Comparison of ENCODE assay signal across 31 mouse cellular contexts in genomic region chr1:155606156-155606531, GRCm38 (mm10). TPM values are rescaled to one million over a fixed set of nuclear protein-coding genes. Genes with fewer than 3 reads are reported as not detected.
A peak's percentile ranks its signal among the peaks of the same experiment; 100 is the strongest.
DNase-seq lines count a peak whose midpoint lies in the region; ATAC-seq and TF ChIP-seq lines count a peak whose summit lies in the region.
"Had no signal": no experiment of that assay in that cellular context is flagged by ENCODE, and none has a peak within 500 bp of the region (broad histone marks: within the 10 kb centered on the region; RNA-seq: fewer than 3 reads in every experiment).

No protein-coding gene starts in this region.

- H3K27me3 ChIP-seq in hindbrain, embryonic 12.5 days = no peaks in the 10 kb centered on the region
- no peaks in the 10 kb centered on the region for H3K27me3 ChIP-seq in hindbrain, postnatal 0 days (ENCODE audit: insufficient read depth, low read length)
- H3K27me3 ChIP-seq in neural tube, embryonic 13.5 days = no peaks in the 10 kb centered on the region
- H3K27me3 ChIP-seq in hindbrain, embryonic 14.5 days (ENCODE audit: control insufficient read depth, insufficient read depth, low read length) = no peaks in the 10 kb centered on the region
- H3K27me3 ChIP-seq in kidney, adult 2 months (replicated peaks; ENCODE audit: control insufficient read depth, insufficient read depth, low read length) = no peaks in the 10 kb centered on the region
- H3K27me3 ChIP-seq: embryonic facial prominence, embryonic 13.5 days; kidney, embryonic 15.5 days; limb, embryonic 12.5 days; liver, embryonic 15.5 days had no signal

- H3K9me3 ChIP-seq in hindbrain, embryonic 12.5 days (replicated peaks) = no peaks in the 10 kb centered on the region
- H3K9me3 ChIP-seq in hindbrain, postnatal 0 days (ENCODE audit: low read length) = no peaks in the 10 kb centered on the region
- H3K9me3 ChIP-seq in neural tube, embryonic 13.5 days = no peaks in the 10 kb centered on the region
- H3K9me3 ChIP-seq in hindbrain, embryonic 14.5 days (ENCODE audit: control insufficient read depth, low read length) = no peaks in the 10 kb centered on the region
- H3K9me3 ChIP-seq: embryonic facial prominence, embryonic 13.5 days; kidney, embryonic 15.5 days; limb, embryonic 12.5 days; liver, embryonic 15.5 days had no signal

- ATAC-seq in hindbrain, embryonic 12.5 days (ENCODE audit: low FRiP score) = no peak
- ATAC-seq in hindbrain, postnatal 0 days = no peak
- peak; percentile 33 for ATAC-seq in neural tube, embryonic 13.5 days (ENCODE audit: low read depth)
- 0 out of 2 replicates have a peak, but pooled peaks have one; percentile 42 for ATAC-seq in hindbrain, embryonic 14.5 days (ENCODE audit: low FRiP score)
- ATAC-seq: inflammation-experienced regulatory T-cells, adult 6 months had no signal

- no peak overlapping the region for H3K4me2 ChIP-seq in hindbrain, embryonic 12.5 days (replicated peaks)
- H3K4me2 ChIP-seq in hindbrain, postnatal 0 days (ENCODE audit: low read depth, low read length) = no peak overlapping the region
- H3K4me2 ChIP-seq in neural tube, embryonic 13.5 days = no peak overlapping the region
- 0 out of 2 replicates have a peak overlapping the region, but pooled peaks have one; percentile 8 for H3K4me2 ChIP-seq in hindbrain, embryonic 14.5 days (replicated peaks)
- H3K4me2 ChIP-seq: embryonic facial prominence, embryonic 13.5 days; heart, embryonic 11.5 days; kidney, embryonic 15.5 days; limb, embryonic 12.5 days; liver, embryonic 15.5 days; lung, embryonic 14.5 days had no signal

- H3K27ac ChIP-seq in hindbrain, embryonic 12.5 days = peak overlapping the region; percentile 41
- no peak overlapping the region for H3K27ac ChIP-seq in hindbrain, postnatal 0 days
- 0 out of 2 replicates have a peak overlapping the region, but pooled peaks have one; percentile 59 for H3K27ac ChIP-seq in neural tube, embryonic 13.5 days (replicated peaks)
- H3K27ac ChIP-seq in hindbrain, embryonic 14.5 days = peak overlapping the region; percentile 64
- no peak overlapping the region for H3K27ac ChIP-seq in kidney, adult 2 months (ENCODE audit: insufficient read depth, low read depth, low read length)
- H3K27ac ChIP-seq: embryonic facial prominence, embryonic 13.5 days; kidney, embryonic 15.5 days; layer of hippocampus, adult 2 months; left cerebral cortex, adult 2 months; limb, embryonic 12.5 days; liver, embryonic 15.5 days; stomach, postnatal 0 days had no signal

- H3K4me1 ChIP-seq in hindbrain, embryonic 12.5 days = peaks cover 10% of the 10 kb centered on the region
- H3K4me1 ChIP-seq in hindbrain, postnatal 0 days (ENCODE audit: insufficient read depth, low read length) = no peaks in the 10 kb centered on the region
- peaks cover 23% of the 10 kb centered on the region for H3K4me1 ChIP-seq in neural tube, embryonic 13.5 days (replicated peaks)
- H3K4me1 ChIP-seq in hindbrain, embryonic 14.5 days (replicated peaks; ENCODE audit: control insufficient read depth, insufficient read depth, low read length) = peaks cover 16% of the 10 kb centered on the region
- H3K4me1 ChIP-seq in kidney, adult 2 months (ENCODE audit: control insufficient read depth, insufficient read depth, low read length) = no peaks in the 10 kb centered on the region
- H3K4me1 ChIP-seq: embryonic facial prominence, embryonic 13.5 days; liver, embryonic 15.5 days had no signal

- DNase-seq in hindbrain, postnatal 0 days (ENCODE audit: low spot score) = no peak
- DNase-seq in neural tube, embryonic 10.5 days (ENCODE audit: extremely low spot score, low spot score) = no peak
- DNase-seq in hindbrain, embryonic 14.5 days (ENCODE audit: low spot score) = no peak
- DNase-seq in kidney, adult 2 months = no peak
- DNase-seq in spleen, postnatal 36 days (ENCODE audit: low spot score in 2 of 2) = no peak
- DNase-seq: adrenal gland, postnatal 25 days; B cell, adult 2 months; cerebellum, adult 11-12 months; cerebellum, adult 9-11 months; gastrocnemius, postnatal 36 days; heart, adult 18-20 months; heart, postnatal 36 days; kidney, adult 11 months; kidney, postnatal 36 days; lung, embryonic 14.5 days; lung, postnatal 14 days; right cerebral cortex, postnatal 25 days; thymus, adult 18-20 months; thymus, postnatal 25 days had no signal

- no peak for TF ChIP-seq POLR2A in kidney, adult 2 months (IDR thresholded peaks at IDR 0.05; ENCODE audit: low read depth, low read length)

- H3K4me3 ChIP-seq in hindbrain, embryonic 12.5 days = no peak overlapping the region
- H3K4me3 ChIP-seq in hindbrain, postnatal 0 days (ENCODE audit: low read length) = no peak overlapping the region
- no peak overlapping the region for H3K4me3 ChIP-seq in neural tube, embryonic 13.5 days
- no peak overlapping the region for H3K4me3 ChIP-seq in hindbrain, embryonic 14.5 days (replicated peaks; ENCODE audit: low read length)
- no peak overlapping the region for H3K4me3 ChIP-seq in kidney, adult 2 months (ENCODE audit: insufficient read depth, low read depth, low read length)
- H3K4me3 ChIP-seq: embryonic facial prominence, embryonic 13.5 days; erythroblast, embryonic 14.5 days; kidney, embryonic 15.5 days; layer of hippocampus, adult 2 months; left cerebral cortex, adult 2 months; limb, embryonic 12.5 days; liver, embryonic 15.5 days had no signal

- WGBS in hindbrain, embryonic 12.5 days = 64% methylated on average over 8 of the region's 8 CpGs
- 60% methylated on average over 8 of the region's 8 CpGs for WGBS in hindbrain, postnatal 0 days
- WGBS in neural tube, embryonic 13.5 days = 63% methylated on average over 8 of the region's 8 CpGs
- 61% methylated on average over 8 of the region's 8 CpGs for whole genome bisulfite sequencing in hindbrain, embryonic 14.5 days
- WGBS in kidney, adult 2 months = 91% methylated on average over 8 of the region's 8 CpGs

- TF ChIP-seq CTCF in hindbrain, postnatal 0 days (IDR thresholded peaks at IDR 0.05; ENCODE audit: low read depth) = no peak
- no peak for TF ChIP-seq CTCF in kidney, adult 2 months (conservative IDR thresholded peaks at IDR 0.05; ENCODE audit: insufficient read depth, insufficient read length, low read depth, low read length)

- H3K36me3 ChIP-seq in hindbrain, embryonic 12.5 days = no peaks in the 10 kb centered on the region
- H3K36me3 ChIP-seq in hindbrain, postnatal 0 days (ENCODE audit: insufficient read depth, low read length) = no peaks in the 10 kb centered on the region
- H3K36me3 ChIP-seq in neural tube, embryonic 13.5 days = no peaks in the 10 kb centered on the region
- no peaks in the 10 kb centered on the region for H3K36me3 ChIP-seq in hindbrain, embryonic 14.5 days (replicated peaks; ENCODE audit: control insufficient read depth, insufficient read depth)
- no peaks in the 10 kb centered on the region for H3K36me3 ChIP-seq in kidney, adult 2 months (ENCODE audit: control insufficient read depth, insufficient read depth, low read length)
- H3K36me3 ChIP-seq: embryonic facial prominence, embryonic 13.5 days; kidney, embryonic 15.5 days; limb, embryonic 12.5 days; liver, embryonic 15.5 days had no signal

- no peak overlapping the region for H3K9ac ChIP-seq in hindbrain, embryonic 12.5 days
- H3K9ac ChIP-seq in hindbrain, postnatal 0 days (replicated peaks; ENCODE audit: low read length) = no peak overlapping the region
- no peak overlapping the region for H3K9ac ChIP-seq in neural tube, embryonic 13.5 days
- H3K9ac ChIP-seq in hindbrain, embryonic 14.5 days = no peak overlapping the region
- H3K9ac ChIP-seq: embryonic facial prominence, embryonic 13.5 days; kidney, embryonic 15.5 days; limb, embryonic 12.5 days; liver, embryonic 15.5 days; lung, embryonic 14.5 days had no signal

RNA-seq across cellular contexts. Expression of gene Acbd6, which starts 48.2 kb away (rescaled TPM):
- polyA plus RNA-seq in hindbrain, embryonic 12.5 days (2016; fragmentation: Nextera tagmentation; extraction: Ambion mirVana) = 91.1 and 91.9 TPM in 2 replicates
- total RNA-seq in hindbrain, postnatal 0 days (2014; rRNA removed) = 119 and 142 TPM in 2 replicates
- polyA plus RNA-seq in hindbrain, postnatal 0 days (2015; fragmentation: Nextera tagmentation; extraction: Ambion mirVana) = 117 and 118 TPM in 2 replicates
- 79.6 and 90.6 TPM in 2 replicates for polyA plus RNA-seq in neural tube, embryonic 13.5 days (2015; fragmentation: Nextera tagmentation; extraction: Ambion mirVana)
- 99.5 and 103 TPM in 2 replicates for polyA plus RNA-seq in hindbrain, embryonic 14.5 days (2014; fragmentation: Nextera tagmentation; extraction: Ambion mirVana)
- 75.4 and 92.9 TPM in 2 replicates for polyA plus RNA-seq in kidney, adult 2 months (2012; rRNA removed)

Comparison
In these comparisons a context has a peak if more than half of its experiments do, and no peak if none do; other contexts are left out.
1. ATAC-seq: peak in neural tube, embryonic 13.5 days (single experiment) and hindbrain, embryonic 14.5 days (single experiment); none in hindbrain, embryonic 12.5 days (single experiment) and hindbrain, postnatal 0 days (single experiment).
2. H3K27ac ChIP-seq: peak in hindbrain, embryonic 12.5 days (single experiment), neural tube, embryonic 13.5 days (single experiment) and hindbrain, embryonic 14.5 days (single experiment); none in hindbrain, postnatal 0 days (single experiment) and kidney, adult 2 months (single experiment).